Mouse (Mus musculus) MEL (cell line): ENCODE data around the gene Arhgef2. TPM values are rescaled to one million over a fixed set of nuclear protein-coding genes. Genes with fewer than 3 reads are reported as not detected.

ENCODE experiments used
- DNase-seq: peaks from one replicate; pipeline ENCODE4 v3.0.0; 2011; ENCODE audit warnings: low read depth, low spot score
- H3K27ac ChIP-seq: 2 replicates; pipeline ENCODE4 v1.5.1; 2012; ENCODE audit warnings: low read depth, mild to moderate bottlenecking, control low read depth, low read length, moderate library complexity; ENCODE audit not compliant: control insufficient read depth
- H3K27me3 ChIP-seq, 2 experiments: fragments of 150-350 bp in 1 of 2; sonication (generic) in 1 of 2; 2 replicates each; pipeline ENCODE4 v1.6.1; 2012; ENCODE audit warnings: low read length in 2 of 2, mild to moderate bottlenecking in 2 of 2, improper control_type of control experiment in 1 of 2, moderate library complexity in 1 of 2; ENCODE audit not compliant: insufficient read depth in 2 of 2, control insufficient read depth in 1 of 2
- H3K36me3 ChIP-seq, 2 experiments: 2 replicates each; pipeline ENCODE4 v1.6.1; 2012 to 2014; ENCODE audit warnings: low read length in 2 of 2, improper control_type of control experiment in 1 of 2, inconsistent platforms in 1 of 2, mild to moderate bottlenecking in 1 of 2; ENCODE audit not compliant: insufficient read depth in 2 of 2, control insufficient read depth in 1 of 2
- H3K4me1 ChIP-seq, 2 experiments: fragments of 150-350 bp in 1 of 2; sonication (generic) in 1 of 2; 2 replicates each; pipeline ENCODE4 v1.6.1; 2012; ENCODE audit warnings: low read length in 2 of 2, improper control_type of control experiment in 1 of 2, mild to moderate bottlenecking in 1 of 2; ENCODE audit not compliant: insufficient read depth in 2 of 2, control insufficient read depth in 1 of 2
- H3K4me3 ChIP-seq, 2 experiments: fragments of 150-350 bp in 1 of 2; sonication (generic) in 1 of 2; 2 replicates each; pipeline ENCODE4 v1.5.1; 2012; ENCODE audit warnings: low read depth in 2 of 2, low read length in 2 of 2, mild to moderate bottlenecking in 2 of 2, moderate library complexity in 2 of 2, control low read depth in 1 of 2, improper control_type of control experiment in 1 of 2; ENCODE audit not compliant: control insufficient read depth in 1 of 2, insufficient read depth in 1 of 2
- H3K79me2 ChIP-seq: 2 replicates; pipeline ENCODE4 v1.6.1; 2012; ENCODE audit warnings: mild to moderate bottlenecking, low read length, moderate library complexity; ENCODE audit not compliant: control insufficient read depth, poor library complexity, insufficient read depth
- H3K9ac ChIP-seq: 2 replicates; pipeline ENCODE4 v1.6.1; 2012; ENCODE audit warnings: low read depth, mild to moderate bottlenecking, control low read depth, low read length, moderate library complexity; ENCODE audit not compliant: control insufficient read depth, poor library complexity, severe bottlenecking
- H3K9me3 ChIP-seq: fragments of 150-350 bp; sonication (generic); replicated peaks from 2 replicates; pipeline ENCODE4 v1.6.1; 2012; ENCODE audit warnings: mild to moderate bottlenecking, low read length, improper control_type of control experiment, moderate library complexity; ENCODE audit not compliant: insufficient read depth
- BHLHE40 ChIP-seq: IDR thresholded peaks from 2 replicates; pipeline ENCODE4 v1.6.1; 2012; ENCODE audit warnings: low read depth, mild to moderate bottlenecking, inconsistent platforms, low read length, improper control_type of control experiment, borderline replicate concordance
- CHD1 ChIP-seq: IDR thresholded peaks from 2 replicates; pipeline ENCODE4 v1.6.1; 2012; ENCODE audit warnings: low read depth, mild to moderate bottlenecking, inconsistent platforms, low read length, improper control_type of control experiment
- CHD2 ChIP-seq: IDR thresholded peaks from 2 replicates; pipeline ENCODE4 v1.6.1; 2011; ENCODE audit warnings: low read length, improper control_type of control experiment
- CTCF ChIP-seq, 3 experiments: IDR thresholded peaks in 2 of 3; conservative IDR thresholded peaks in 1 of 3; 2 replicates each; pipeline ENCODE4 v1.5.1; 2011 to 2012; ENCODE audit warnings: low read length in 3 of 3, low read depth in 2 of 3, mild to moderate bottlenecking in 2 of 3, improper control_type of control experiment in 1 of 3, inconsistent platforms in 1 of 3, mixed read lengths in 1 of 3, moderate library complexity in 1 of 3; ENCODE audit not compliant: control insufficient read depth in 1 of 3, insufficient read depth in 1 of 3, poor library complexity in 1 of 3, severe bottlenecking in 1 of 3
- EP300 ChIP-seq, 2 experiments: IDR thresholded peaks; 2 replicates each; pipeline ENCODE4 v1.6.1; 2011; ENCODE audit warnings: improper control_type of control experiment in 2 of 2, low read length in 2 of 2, low read depth in 1 of 2, mild to moderate bottlenecking in 1 of 2
- KAT2A ChIP-seq: conservative IDR thresholded peaks from 2 replicates; pipeline ENCODE4 v1.6.1; 2012; ENCODE audit warnings: low read depth, low read length, improper control_type of control experiment, inconsistent platforms
- MAFK ChIP-seq: IDR thresholded peaks from 2 replicates; pipeline ENCODE4 v1.6.1; 2011; ENCODE audit warnings: low read depth, mild to moderate bottlenecking, low read length, improper control_type of control experiment, borderline replicate concordance
- MAX ChIP-seq: IDR thresholded peaks from 2 replicates; pipeline ENCODE4 v1.6.1; 2011; ENCODE audit warnings: low read length, improper control_type of control experiment
- MAZ ChIP-seq: IDR thresholded peaks from 2 replicates; pipeline ENCODE4 v1.6.1; 2012; ENCODE audit warnings: low read depth, mild to moderate bottlenecking, inconsistent platforms, low read length, improper control_type of control experiment
- MEF2A ChIP-seq: IDR thresholded peaks from 2 replicates; pipeline ENCODE4 v1.6.1; 2014; ENCODE audit warnings: low read depth, mild to moderate bottlenecking, inconsistent platforms, low read length, improper control_type of control experiment; ENCODE audit not compliant: poor library complexity, insufficient replicate concordance, severe bottlenecking; ENCODE audit errors: extremely low read depth
- MXI1 ChIP-seq: IDR thresholded peaks from 2 replicates; pipeline ENCODE4 v1.6.1; 2011; ENCODE audit warnings: mild to moderate bottlenecking, low read depth, low read length, improper control_type of control experiment
- MYB ChIP-seq: IDR thresholded peaks from 2 replicates; pipeline ENCODE4 v1.6.1; 2011; ENCODE audit warnings: mild to moderate bottlenecking, low read depth, low read length, improper control_type of control experiment
- NELFE ChIP-seq: IDR thresholded peaks from 2 replicates; pipeline ENCODE4 v1.6.1; 2011; ENCODE audit warnings: low read depth, low read length, improper control_type of control experiment
- NRF1 ChIP-seq: IDR thresholded peaks from 2 replicates; pipeline ENCODE4 v1.6.1; 2014; ENCODE audit warnings: low read depth, mild to moderate bottlenecking, inconsistent platforms, low read length, improper control_type of control experiment, moderate library complexity; ENCODE audit not compliant: poor library complexity, insufficient read depth, severe bottlenecking
- POLR2AphosphoS2 ChIP-seq: IDR thresholded peaks from 2 replicates; pipeline ENCODE4 v1.6.1; 2011; ENCODE audit warnings: low read length, improper control_type of control experiment
- POLR2AphosphoS5 ChIP-seq: IDR thresholded peaks from 2 replicates; pipeline ENCODE4 v1.6.1; 2012; ENCODE audit warnings: low read depth, borderline replicate concordance, mild to moderate bottlenecking, inconsistent platforms, low read length, moderate library complexity, mixed read lengths
- RAD21 ChIP-seq: IDR thresholded peaks from 2 replicates; pipeline ENCODE4 v1.6.1; 2011; ENCODE audit warnings: mild to moderate bottlenecking, low read depth, low read length, improper control_type of control experiment
- TAL1 ChIP-seq: IDR thresholded peaks from 2 replicates; pipeline ENCODE4 v1.6.1; 2012; ENCODE audit warnings: mild to moderate bottlenecking, inconsistent platforms, low read length, moderate library complexity, mixed read lengths
- TBP ChIP-seq: IDR thresholded peaks from 2 replicates; pipeline ENCODE4 v1.8.0; 2011; ENCODE audit warnings: low read depth, low read length, improper control_type of control experiment
- USF1 ChIP-seq: IDR thresholded peaks from 2 replicates; pipeline ENCODE4 v1.6.1; 2014; ENCODE audit warnings: low read depth, mild to moderate bottlenecking, inconsistent platforms, low read length, improper control_type of control experiment, moderate library complexity
- polyA plus RNA-seq, 2 experiments: library from polyadenylated mRNA; stranded (reverse) in 1 of 2; unstranded in 1 of 2; fragments of >175 nt in 1 of 2; fragments of >200 nt in 1 of 2; gene quantifications; 2 replicates each; pipeline versions ENCODE4 v1.2.1 to v1.2.4; 2012; ENCODE audit warnings: low replicate concordance in 2 of 2, low read depth in 1 of 2; ENCODE audit not compliant: insufficient read length in 2 of 2, insufficient read depth in 1 of 2, missing spikeins in 1 of 2
- total RNA-seq: library from RNA; depleted of rRNA; stranded (reverse); fragments of 300-350 nt; gene quantifications from 2 replicates; pipeline ENCODE4 v1.2.3, GENCODE M21; 2012

The Arhgef2 gene
- total and polyA plus RNA-seq, 3 experiments, result 113 to 183 TPM; not detected in 1

GRCm38 (mm10) chr3:88627535-88627934 is 21.8 kb downstream of the Arhgef2 start (continued):
- 0 out of 2 replicates have a peak, but pooled peaks have one; percentile 13 for TF ChIP-seq MAZ
- TF ChIP-seq CTCF (IDR thresholded peaks at IDR 0.05 in 2 of 3, conservative IDR thresholded peaks at IDR 0.05 in 1 of 3; ENCODE audit: control insufficient read depth in 1 of 3, insufficient read depth in 1 of 3, low read depth in 2 of 3, low read length in 3 of 3, poor library complexity in 1 of 3, severe bottlenecking in 1 of 3), result no peak
- no peak; the same call in 1 of the 2 replicates for TF ChIP-seq MXI1
- TF ChIP-seq TAL1, result no peak
- TF ChIP-seq BHLHE40, result no peak
- TF ChIP-seq POLR2AphosphoS5, result no peak
- TF ChIP-seq RAD21, result no peak
- no peak for TF ChIP-seq KAT2A
- TF ChIP-seq MAFK, result peak; percentile 85
- TF ChIP-seq NELFE, result no peak
- TF ChIP-seq EP300 (IDR thresholded peaks at IDR 0.05; ENCODE audit: low read depth in 1 of 2, low read length in 2 of 2), result peak; percentile 17 to 60; a peak in 2 of 4 replicates
- TF ChIP-seq, all 39 proteins: peak for 8

GRCm38 (mm10) chr3:88628766-88629165 is 23.0 kb downstream of the Arhgef2 start:
- no peak overlapping the region for H3K27ac ChIP-seq
- no peaks in the 10 kb centered on the region for H3K27me3 ChIP-seq
- H3K9me3 ChIP-seq, result no peaks in the 10 kb centered on the region
- H3K79me2 ChIP-seq, result peaks cover 67% of the 10 kb centered on the region
- no peak for DNase-seq
- H3K4me3 ChIP-seq, result no peak overlapping the region
- peaks cover 43% of the 10 kb centered on the region in 2 experiments for H3K36me3 ChIP-seq
- TF ChIP-seq CHD2 (no peak), NRF1 (no peak), POLR2AphosphoS2 (no peak), MEF2A (no peak)
- H3K4me1 ChIP-seq, result peaks cover 35 to 47% of the 10 kb centered on the region in 2 experiments
- no peak overlapping the region for H3K9ac ChIP-seq

GRCm38 (mm10) chr3:88629244-88629643 is 23.5 kb downstream of the Arhgef2 start:
- peaks cover 62% of the 10 kb centered on the region for H3K79me2 ChIP-seq
- no peak overlapping the region for H3K4me3 ChIP-seq
- H3K27me3 ChIP-seq, result no peaks in the 10 kb centered on the region
- H3K36me3 ChIP-seq, result peaks cover 38 to 44% of the 10 kb centered on the region in 2 experiments
- no peaks in the 10 kb centered on the region for H3K9me3 ChIP-seq
- no peak for TF ChIP-seq USF1
- TF ChIP-seq POLR2AphosphoS5, result no peak
- TF ChIP-seq MAX, result no peak
- TF ChIP-seq TBP, result no peak
- no peak for TF ChIP-seq CHD1
- TF ChIP-seq MXI1, result no peak
- no peak for TF ChIP-seq MYB
- H3K27ac ChIP-seq, result no peak overlapping the region
- no peak for DNase-seq
- H3K9ac ChIP-seq, result no peak overlapping the region
- peaks cover 32 to 43% of the 10 kb centered on the region in 2 experiments for H3K4me1 ChIP-seq
